Mouse (Mus musculus): Measurements from ENCODE around the gene Nr5a2. TPM values are rescaled to one million over a fixed set of nuclear protein-coding genes. Genes with fewer than 3 reads are reported as not detected.

Gene Nr5a2
- total RNA-seq (2014; fragmentation: Nextera tagmentation), result not detected in 2 replicates
- total RNA-seq (2017), result not detected in 2 replicates

DNA sequence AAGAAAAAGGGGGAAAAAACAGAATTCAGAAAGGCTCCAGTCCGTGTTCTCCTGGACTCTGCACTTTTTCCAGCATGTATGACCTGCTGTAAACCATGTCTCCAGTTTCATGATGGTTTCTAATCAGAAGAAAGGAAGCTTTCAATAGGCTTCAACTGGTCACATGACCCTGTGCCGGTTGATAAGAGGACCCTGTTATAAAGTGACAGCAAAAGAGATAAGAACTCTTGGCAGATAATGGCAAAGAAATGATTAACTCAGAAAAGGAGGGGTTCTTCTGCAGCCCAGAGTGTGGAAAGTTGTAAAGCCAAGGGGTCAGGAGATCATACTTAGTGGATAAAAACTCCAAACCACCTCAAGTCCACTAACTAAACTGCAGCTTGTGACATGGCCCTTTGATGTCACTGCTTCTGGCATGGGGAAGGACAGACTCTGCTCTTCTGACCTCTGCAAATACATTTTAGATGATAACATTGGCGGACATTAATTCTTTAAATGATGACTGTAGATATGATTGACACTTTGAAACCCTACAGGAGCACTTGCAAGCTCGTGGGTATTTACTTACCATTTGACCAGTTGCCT, at the start of gene Nr5a2:
Gene Nr5a2 (minus strand): TSS at position 21 of the 585 bp plus-strand sequence.
- ATAC-seq (replicated peaks; ENCODE audit: low FRiP score, low TSS enrichment, poor library complexity, severe bottlenecking), result no peak

DNA sequence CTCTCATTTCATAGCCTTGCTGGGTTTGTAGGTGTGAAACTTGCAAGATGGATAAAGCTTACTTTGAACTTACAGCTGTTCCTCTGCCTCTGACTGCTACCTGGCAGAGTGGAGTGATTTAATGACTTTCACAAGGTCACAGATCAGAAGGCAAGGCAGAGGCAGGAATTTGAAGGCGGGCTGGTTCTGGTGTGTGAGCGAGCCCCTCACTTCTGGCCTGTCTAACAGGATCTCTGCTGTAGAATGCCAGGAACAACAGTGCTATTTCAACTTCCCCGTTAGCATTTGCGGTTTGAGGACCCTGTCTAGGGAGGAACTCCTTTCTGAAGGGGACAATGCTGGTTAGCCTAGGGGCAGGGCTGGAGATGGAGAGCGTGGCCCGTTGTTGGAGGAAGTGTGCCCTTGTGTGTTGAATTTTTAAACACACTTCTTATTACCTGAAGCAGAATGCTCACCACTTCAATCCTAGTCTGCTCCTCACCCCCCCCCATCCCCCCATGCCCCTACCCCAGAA, 48.5 kb upstream of the Nr5a2 start:
- no peak for ATAC-seq (replicated peaks; ENCODE audit: low FRiP score, low TSS enrichment, poor library complexity, severe bottlenecking)

DNA sequence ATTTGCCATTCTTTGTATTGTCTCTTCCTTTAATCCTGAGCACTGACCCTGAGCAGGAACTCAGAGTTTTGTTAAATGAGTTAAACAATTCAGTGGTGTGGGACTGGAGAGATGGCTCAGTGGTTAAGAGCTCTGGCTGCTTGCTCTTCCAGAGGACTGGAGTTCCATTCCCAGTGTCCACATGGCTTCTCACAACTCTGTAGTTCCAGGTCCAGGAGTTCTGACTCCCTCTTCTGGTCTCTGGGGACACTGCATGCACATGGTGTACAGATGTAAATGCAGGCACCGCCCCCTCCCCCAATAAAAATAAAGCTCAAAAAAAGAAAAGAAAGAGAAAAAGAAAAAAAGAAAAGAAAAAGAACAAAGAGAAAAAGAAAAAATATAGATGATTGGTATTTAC, 43.6 kb upstream of the Nr5a2 start:
- ATAC-seq (replicated peaks; ENCODE audit: low FRiP score, low TSS enrichment, poor library complexity, severe bottlenecking), result no peak

GRCm38 (mm10) chr1:137003144-137003543, 42.9 kb upstream of the Nr5a2 start:
- ATAC-seq (replicated peaks; ENCODE audit: low FRiP score, low TSS enrichment, poor library complexity, severe bottlenecking), result no peak

DNA sequence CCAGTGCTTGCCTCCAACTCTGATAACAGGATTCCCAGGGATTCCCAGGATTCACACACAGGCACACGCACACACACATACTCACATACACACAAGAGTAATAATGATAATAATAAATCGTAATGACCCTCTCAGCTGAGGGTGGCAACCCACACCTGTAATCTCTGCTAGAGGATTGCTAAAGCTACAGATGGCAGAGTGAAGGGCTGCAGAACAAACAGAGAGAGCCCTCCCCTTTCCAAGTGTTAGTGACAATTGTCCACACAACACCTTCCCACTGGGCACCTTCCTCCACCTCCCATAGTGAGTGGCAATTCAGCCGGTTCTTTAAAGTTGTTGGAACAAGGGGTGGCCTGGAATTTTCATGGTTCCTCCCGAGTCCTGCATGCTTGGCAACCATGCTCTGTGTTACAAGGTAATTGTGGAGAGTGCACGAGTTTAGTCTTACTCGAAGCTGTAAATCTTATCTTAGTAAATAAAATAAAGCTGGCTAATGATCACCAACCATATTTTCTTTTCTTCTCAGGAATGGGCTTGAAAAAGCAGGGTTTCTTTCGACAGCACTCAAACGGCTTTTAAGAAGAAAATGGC, 31.6 kb upstream of the Nr5a2 start:
- ATAC-seq (replicated peaks; ENCODE audit: low FRiP score, low TSS enrichment, poor library complexity, severe bottlenecking), result no peak

- no peak for ATAC-seq (replicated peaks; ENCODE audit: low FRiP score, low TSS enrichment, poor library complexity, severe bottlenecking)
Measured at GRCm38 (mm10) chr1:136980253-136980893, 20.1 kb upstream of the Nr5a2 start.

GRCm38 (mm10) chr1:136977867-136978266, 17.6 kb upstream of the Nr5a2 start:
- no peak for ATAC-seq (replicated peaks; ENCODE audit: low FRiP score, low TSS enrichment, poor library complexity, severe bottlenecking)

DNA sequence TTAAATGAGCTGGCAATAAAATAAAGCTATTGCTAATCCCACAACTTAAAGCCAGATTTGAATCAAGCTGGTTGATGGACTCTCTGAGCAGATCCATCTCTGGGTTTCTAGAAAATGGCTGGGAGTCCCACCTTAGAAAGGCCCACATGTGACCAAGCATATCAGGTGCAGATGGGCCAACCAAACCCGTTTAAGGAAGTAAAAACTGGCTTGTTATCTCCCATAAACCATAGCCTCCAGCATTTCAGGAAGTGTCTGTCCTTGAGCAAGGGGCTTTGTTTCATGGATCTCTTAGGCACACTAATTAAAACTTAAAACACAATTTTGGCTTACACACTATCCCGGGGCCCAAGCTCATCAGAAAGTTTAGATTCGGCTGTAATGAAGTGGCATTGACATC, 13.8 kb upstream of the Nr5a2 start:
- no peak for ATAC-seq (replicated peaks; ENCODE audit: low FRiP score, low TSS enrichment, poor library complexity, severe bottlenecking)

DNA sequence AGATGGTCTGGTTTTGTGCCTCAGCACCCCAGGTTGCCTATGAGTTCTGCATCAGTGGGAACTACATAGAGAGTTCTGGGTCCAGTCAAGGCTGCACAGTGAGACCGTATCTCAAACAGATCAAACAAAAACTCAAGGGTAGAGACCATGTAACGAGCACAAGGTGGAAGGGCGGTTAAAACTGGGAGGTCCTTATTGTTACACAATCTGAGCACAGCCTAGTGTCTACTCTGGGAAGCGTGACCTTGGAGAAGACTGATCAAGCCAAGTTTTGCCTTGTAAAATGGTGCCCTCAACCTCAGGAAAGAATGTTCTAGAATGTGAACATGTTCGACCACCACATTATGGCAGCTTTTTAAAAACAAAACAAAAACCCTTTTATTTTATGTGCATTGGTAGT, 12.8 kb upstream of the Nr5a2 start:
- no peak for ATAC-seq (replicated peaks; ENCODE audit: low FRiP score, low TSS enrichment, poor library complexity, severe bottlenecking)

DNA sequence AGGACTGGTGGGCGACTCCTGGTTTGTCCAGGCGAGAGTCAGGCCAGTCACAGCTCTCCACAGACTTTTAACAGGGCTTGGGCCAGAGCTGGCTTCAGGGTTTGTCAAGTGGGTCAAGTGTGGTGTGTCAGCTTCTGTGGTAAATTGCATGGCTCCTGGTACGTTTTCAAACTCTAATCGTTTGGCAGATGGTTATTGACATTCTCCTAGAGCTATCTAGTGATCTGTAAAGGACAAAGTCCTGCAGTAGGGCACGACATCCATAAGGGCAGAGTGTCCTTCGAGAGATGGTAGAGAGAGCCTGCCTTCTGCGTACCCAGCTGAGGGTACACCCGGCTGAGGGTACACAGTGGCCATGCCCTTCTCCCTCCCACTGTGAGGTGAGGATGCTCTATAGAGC, 10.7 kb upstream of the Nr5a2 start:
- no peak for ATAC-seq (replicated peaks; ENCODE audit: low FRiP score, low TSS enrichment, poor library complexity, severe bottlenecking)

GRCm38 (mm10) chr1:136966728-136967386, 6.6 kb upstream of the Nr5a2 start:
- no peak for ATAC-seq (replicated peaks; ENCODE audit: low FRiP score, low TSS enrichment, poor library complexity, severe bottlenecking)

DNA sequence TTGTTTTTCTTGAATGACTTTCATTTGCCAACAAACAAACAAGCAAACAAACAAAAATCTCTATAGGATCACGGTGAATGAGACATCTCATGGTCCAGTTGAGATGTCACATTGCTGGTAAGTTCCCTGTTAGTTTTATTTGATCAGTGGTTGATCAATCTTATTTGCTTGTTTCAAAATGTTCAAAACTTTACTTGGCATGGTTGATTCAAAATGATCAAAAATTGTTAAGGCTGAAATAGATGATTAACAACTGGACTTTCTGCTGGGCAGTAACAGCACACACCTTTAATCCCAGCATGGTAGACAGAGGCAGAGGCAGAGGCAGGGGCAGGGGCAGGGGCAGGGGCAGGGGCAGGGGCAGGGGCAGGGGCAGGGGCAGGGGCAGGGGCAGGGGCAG, 757 bp downstream of the Nr5a2 start:
- ATAC-seq (replicated peaks; ENCODE audit: low FRiP score, low TSS enrichment, poor library complexity, severe bottlenecking), result no peak

GRCm38 (mm10) chr1:136958666-136959065, 1.6 kb downstream of the Nr5a2 start:
- ATAC-seq (replicated peaks; ENCODE audit: low FRiP score, low TSS enrichment, poor library complexity, severe bottlenecking), result no peak

- no peak for ATAC-seq (replicated peaks; ENCODE audit: low FRiP score, low TSS enrichment, poor library complexity, severe bottlenecking)
Measured at GRCm38 (mm10) chr1:136958185-136958584, 2.1 kb downstream of the Nr5a2 start.

DNA sequence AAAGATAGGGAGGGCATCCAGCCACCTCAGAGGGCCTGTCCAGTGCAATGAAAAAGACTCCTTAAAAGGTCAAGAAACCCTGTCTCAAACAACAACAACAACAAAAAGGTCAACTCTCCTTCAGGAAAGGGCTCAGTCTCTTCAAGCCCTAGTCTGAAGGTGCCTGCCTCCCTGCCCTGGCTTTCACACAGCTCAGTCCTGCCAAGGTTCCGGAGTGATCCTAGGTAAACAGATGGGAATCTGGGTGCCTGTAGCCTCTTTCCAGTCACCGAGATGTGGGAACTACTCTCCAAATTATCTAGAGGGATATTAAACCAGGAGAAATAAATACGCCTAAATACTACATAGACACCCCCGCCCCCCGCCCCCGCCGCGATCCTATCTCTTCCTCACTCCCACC, 2.6 kb downstream of the Nr5a2 start:
- ATAC-seq (replicated peaks; ENCODE audit: low FRiP score, low TSS enrichment, poor library complexity, severe bottlenecking), result no peak

GRCm38 (mm10) chr1:136954108-136954494, 6.1 kb downstream of the Nr5a2 start:
- no peak for ATAC-seq (replicated peaks; ENCODE audit: low FRiP score, low TSS enrichment, poor library complexity, severe bottlenecking)

- no peak for ATAC-seq (replicated peaks; ENCODE audit: low FRiP score, low TSS enrichment, poor library complexity, severe bottlenecking)
Measured at GRCm38 (mm10) chr1:136953444-136954107, 6.7 kb downstream of the Nr5a2 start.

- no peak for ATAC-seq (replicated peaks; ENCODE audit: low FRiP score, low TSS enrichment, poor library complexity, severe bottlenecking)
Measured at GRCm38 (mm10) chr1:136952609-136953311, 7.5 kb downstream of the Nr5a2 start.

GRCm38 (mm10) chr1:136951946-136952531, 8.2 kb downstream of the Nr5a2 start:
- ATAC-seq (replicated peaks; ENCODE audit: low FRiP score, low TSS enrichment, poor library complexity, severe bottlenecking), result no peak
